Mouse (Mus musculus): ENCODE data around the gene Uck1.

- TF ChIP-seq CTCF (conservative IDR thresholded peaks at IDR 0.05; ENCODE audit: low read length): no peak
- TF ChIP-seq NANOG (IDR thresholded peaks at IDR 0.05; ENCODE audit: borderline replicate concordance, low read length): no peak
- TF ChIP-seq POU5F1 (IDR thresholded peaks at IDR 0.05; ENCODE audit: borderline replicate concordance, low read length): no peak
Measured at GRCm38 (mm10) chr2:32220969-32221368, 39.0 kb downstream of the Uck1 start.
